Mouse (Mus musculus): ENCODE measurements around the gene Ggnbp2.

DNA sequence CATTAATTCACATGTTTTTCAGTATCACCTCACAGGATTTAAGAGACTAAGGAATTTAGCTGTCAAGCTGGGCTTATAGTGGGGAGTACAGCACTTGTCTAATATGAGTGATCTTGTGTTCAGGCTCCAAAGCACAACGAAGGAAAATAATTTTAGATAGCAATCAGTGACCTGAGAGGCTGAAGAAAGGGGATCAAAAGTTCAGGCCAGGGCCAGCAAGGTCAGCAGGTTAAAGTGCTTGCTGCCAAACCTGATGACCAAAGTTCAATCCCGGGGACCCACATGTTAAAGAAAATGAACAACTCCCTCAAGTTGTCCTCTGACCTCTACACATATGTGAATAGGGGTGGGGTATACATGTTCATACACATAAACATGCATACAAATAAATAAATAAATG is 5.3 kb downstream of the Ggnbp2 start:
- no peak for TF ChIP-seq CTCF (IDR thresholded peaks at IDR 0.05; ENCODE audit: low read depth, low read length)
- no peak for TF ChIP-seq GATA2 (IDR thresholded peaks at IDR 0.05; ENCODE audit: borderline replicate concordance, low read depth, low read length)
- TF ChIP-seq TAL1 (conservative IDR thresholded peaks at IDR 0.05; ENCODE audit: low read depth, low read length): no peak
